Mouse (Mus musculus) lung, postnatal 0 days (tissue): Measurements from ENCODE around the gene Cd300c.

Experiments
- CTCF ChIP-seq: IDR thresholded peaks from 2 replicates; pipeline ENCODE4 v1.5.1; 2016; ENCODE audit warnings: antibody characterized with exemption, mild to moderate bottlenecking
- EP300 ChIP-seq: IDR thresholded peaks from 2 replicates; pipeline ENCODE4 v1.6.1; 2016; ENCODE audit warnings: antibody characterized with exemption, mild to moderate bottlenecking, control low read depth

GRCm38 (mm10) chr11:114922439-114922838 lies 46.5 kb downstream of the Cd300c start:
- TF ChIP-seq CTCF (no peak), EP300 (no peak)
